Mouse (Mus musculus): Measurements from ENCODE around the gene Nkx2-2. TPM values are rescaled to one million over a fixed set of nuclear protein-coding genes. Genes with fewer than 3 reads are reported as not detected.

Nkx2-2 gene
- not detected in 2 replicates for polyA plus RNA-seq (2015; fragmentation: Nextera tagmentation; extraction: Ambion mirVana)

- DNase-seq (ENCODE audit: low spot score): no peak
These were observed at the start of gene Nkx2-2 for GRCm38 (mm10) chr2:147193271-147194255. Gene Nkx2-2, minus strand, starts transcription at chr2:147194243.

GRCm38 (mm10) chr2:147235707-147236290 is 41.8 kb upstream of the Nkx2-2 start:
- DNase-seq (ENCODE audit: low spot score): no peak

GRCm38 (mm10) chr2:147231175-147231574 is 37.1 kb upstream of the Nkx2-2 start:
- no peak for DNase-seq (ENCODE audit: low spot score)

GRCm38 (mm10) chr2:147205076-147205615 is 11.1 kb upstream of the Nkx2-2 start:
- no peak for DNase-seq (ENCODE audit: low spot score)

GRCm38 (mm10) chr2:147194711-147195615 is 920 bp upstream of the Nkx2-2 start:
- no peak for DNase-seq (ENCODE audit: low spot score)

GRCm38 (mm10) chr2:147192731-147193130 is 1.3 kb downstream of the Nkx2-2 start:
- no peak for DNase-seq (ENCODE audit: low spot score)

- no peak for DNase-seq (ENCODE audit: low spot score)
These were observed 3.6 kb downstream of the Nkx2-2 start for GRCm38 (mm10) chr2:147190316-147191021.

- DNase-seq (ENCODE audit: low spot score): no peak
These were observed 4.3 kb downstream of the Nkx2-2 start for GRCm38 (mm10) chr2:147189546-147190315.

GRCm38 (mm10) chr2:147188871-147189545 is 5.0 kb downstream of the Nkx2-2 start:
- no peak for DNase-seq (ENCODE audit: low spot score)

GRCm38 (mm10) chr2:147188074-147188700 is 5.9 kb downstream of the Nkx2-2 start:
- no peak for DNase-seq (ENCODE audit: low spot score)

- DNase-seq (ENCODE audit: low spot score): no peak
These were observed 6.8 kb downstream of the Nkx2-2 start for GRCm38 (mm10) chr2:147187061-147187870.

GRCm38 (mm10) chr2:147186261-147186681 is 7.8 kb downstream of the Nkx2-2 start:
- no peak for DNase-seq (ENCODE audit: low spot score)

GRCm38 (mm10) chr2:147185561-147185960 is 8.5 kb downstream of the Nkx2-2 start:
- no peak for DNase-seq (ENCODE audit: low spot score)

- DNase-seq (ENCODE audit: low spot score): no peak
These were observed 9.7 kb downstream of the Nkx2-2 start for GRCm38 (mm10) chr2:147184071-147184990.

GRCm38 (mm10) chr2:147183521-147183920 is 10.5 kb downstream of the Nkx2-2 start:
- no peak for DNase-seq (ENCODE audit: low spot score)

GRCm38 (mm10) chr2:147182709-147183260 is 11.3 kb downstream of the Nkx2-2 start:
- DNase-seq (ENCODE audit: low spot score): no peak
